Mouse (Mus musculus) cerebellum, adult 2 months (tissue): ENCODE data around the gene Vgll4.

Source experiments
- CTCF ChIP-seq: fragments of 200-500 bp; IDR thresholded peaks from 2 replicates; pipeline ENCODE4 v1.5.1; 2011; ENCODE audit warnings: low read depth, mild to moderate bottlenecking, control low read depth, low read length, moderate library complexity, borderline replicate concordance; ENCODE audit not compliant: insufficient read depth
- POLR2A ChIP-seq: fragments of 200-500 bp; IDR thresholded peaks from 2 replicates; pipeline ENCODE4 v1.6.1; 2011; ENCODE audit warnings: low read length, control low read depth, borderline replicate concordance; ENCODE audit not compliant: insufficient read depth

- TF ChIP-seq CTCF (no peak), POLR2A (no peak)
These were observed 53.1 kb downstream of the Vgll4 start for GRCm38 (mm10) chr6:114916715-114916992.
